Mouse (Mus musculus) limb, embryonic 15.5 days (tissue): ENCODE data around the gene Kat5. TPM values are rescaled to one million over a fixed set of nuclear protein-coding genes. Genes with fewer than 3 reads are reported as not detected.

Experiments
- ATAC-seq: fragments of 200-750 bp; cut with Nextera tagmentation; 2 replicates; pipeline ENCODE4 v1.8.0; 2017; ENCODE audit warnings: low read depth, moderate TSS enrichment; ENCODE audit not compliant: insufficient number of reproducible peaks, low FRiP score, low TSS enrichment
- H3K27ac ChIP-seq: fragments of 300-500 bp; sonication (generic); 2 replicates; pipeline ENCODE4 v1.5.1; 2015; ENCODE audit warnings: moderate library complexity, mild to moderate bottlenecking, inconsistent platforms
- H3K27me3 ChIP-seq: fragments of 300-500 bp; sonication (generic); 2 replicates; pipeline ENCODE4 v1.6.1; 2015; ENCODE audit warnings: inconsistent platforms
- H3K36me3 ChIP-seq: fragments of 300-500 bp; sonication (generic); 2 replicates; pipeline ENCODE4 v1.6.1; 2015; ENCODE audit warnings: inconsistent platforms
- H3K4me1 ChIP-seq: fragments of 300-500 bp; sonication (generic); 2 replicates; pipeline ENCODE4 v1.6.1; 2015; ENCODE audit warnings: inconsistent platforms
- H3K4me2 ChIP-seq: fragments of 300-500 bp; sonication (generic); 2 replicates; pipeline ENCODE4 v1.6.1; 2015; ENCODE audit warnings: mild to moderate bottlenecking, inconsistent platforms
- H3K4me3 ChIP-seq: fragments of 300-500 bp; sonication (generic); 2 replicates; pipeline ENCODE4 v1.5.1; 2015; ENCODE audit warnings: mild to moderate bottlenecking, inconsistent platforms
- H3K9ac ChIP-seq: fragments of 300-500 bp; sonication (generic); 2 replicates; pipeline ENCODE4 v1.6.1; 2015; ENCODE audit warnings: inconsistent platforms
- H3K9me3 ChIP-seq: fragments of 300-500 bp; sonication (generic); 2 replicates; pipeline ENCODE4 v1.6.1; 2016; ENCODE audit warnings: inconsistent platforms
- WGBS: fragments of 180-500 bp; shearing (Covaris S2); methylation state at CpG from one replicate; pipeline ENCODE4 v1.1.7; 2015; 5-methylcytosine and 5-hydroxymethylcytosine counted together
- polyA plus RNA-seq: library from polyadenylated mRNA; unstranded; fragments of >200 nt; fragmentation: Nextera tagmentation; extraction: Ambion mirVana; gene quantifications from 2 replicates; pipeline ENCODE4 v1.2.1, GENCODE M21; 2015

Gene Kat5
- polyA plus RNA-seq, 1 experiment from 2014 or later: 48.7 TPM

DNA sequence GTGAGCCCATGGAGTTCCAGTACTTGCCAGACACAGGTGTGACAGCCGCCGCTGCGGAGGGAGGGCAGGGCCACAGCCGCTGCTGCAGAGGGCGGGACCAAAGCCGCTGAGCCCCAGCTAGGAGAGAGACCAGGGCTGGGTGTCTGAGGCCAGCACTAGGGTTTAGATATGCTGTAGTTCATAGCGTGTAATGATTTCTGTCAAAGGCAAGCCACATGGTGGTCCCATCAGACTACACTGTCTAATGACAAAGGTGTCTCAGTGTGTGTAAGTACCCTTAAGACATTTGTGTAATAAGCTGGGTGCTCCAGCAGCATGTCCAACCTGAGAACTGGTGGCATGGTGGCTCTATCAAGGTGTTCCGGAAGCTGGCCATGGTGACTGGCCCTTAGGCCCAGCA lies 31.6 kb upstream of the Kat5 start:
- no peak for ATAC-seq
- peaks cover 22% of the 10 kb centered on the region for H3K4me1 ChIP-seq
- no peaks in the 10 kb centered on the region for H3K9me3 ChIP-seq
- H3K27me3 ChIP-seq: no peaks in the 10 kb centered on the region
- no peak overlapping the region for H3K4me2 ChIP-seq
- peaks cover 79% of the 10 kb centered on the region for H3K36me3 ChIP-seq
- H3K27ac ChIP-seq: no peak overlapping the region
- no peak overlapping the region for H3K4me3 ChIP-seq
- no peak overlapping the region for H3K9ac ChIP-seq
- 90% methylated on average over 8 of the region's 8 CpGs for WGBS

DNA sequence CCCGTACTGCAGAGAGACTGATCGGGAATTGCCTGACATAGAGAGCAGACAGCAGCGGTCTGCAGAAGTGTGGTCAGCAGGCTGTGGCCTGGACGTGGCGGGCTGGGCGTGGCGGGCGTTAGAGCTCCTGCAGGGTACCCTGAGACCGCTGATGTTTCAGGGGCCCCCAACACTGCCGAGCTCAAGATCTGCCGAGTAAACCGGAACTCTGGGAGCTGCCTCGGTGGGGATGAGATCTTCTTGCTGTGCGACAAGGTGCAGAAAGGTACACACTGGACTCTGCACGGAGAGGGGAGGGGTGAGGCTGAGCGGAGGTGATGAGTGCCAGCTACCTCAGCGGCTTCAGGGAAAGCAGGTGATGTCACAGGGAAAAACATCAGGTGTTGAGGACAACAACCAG lies 31.0 kb upstream of the Kat5 start:
- H3K4me3 ChIP-seq: no peak overlapping the region
- WGBS: 89% methylated on average over 17 of the region's 17 CpGs
- H3K4me2 ChIP-seq: no peak overlapping the region
- H3K9me3 ChIP-seq: no peaks in the 10 kb centered on the region
- ATAC-seq: no peak
- H3K36me3 ChIP-seq: peaks cover 74% of the 10 kb centered on the region
- H3K4me1 ChIP-seq: peaks cover 25% of the 10 kb centered on the region
- no peak overlapping the region for H3K27ac ChIP-seq
- H3K27me3 ChIP-seq: no peaks in the 10 kb centered on the region
- no peak overlapping the region for H3K9ac ChIP-seq

DNA sequence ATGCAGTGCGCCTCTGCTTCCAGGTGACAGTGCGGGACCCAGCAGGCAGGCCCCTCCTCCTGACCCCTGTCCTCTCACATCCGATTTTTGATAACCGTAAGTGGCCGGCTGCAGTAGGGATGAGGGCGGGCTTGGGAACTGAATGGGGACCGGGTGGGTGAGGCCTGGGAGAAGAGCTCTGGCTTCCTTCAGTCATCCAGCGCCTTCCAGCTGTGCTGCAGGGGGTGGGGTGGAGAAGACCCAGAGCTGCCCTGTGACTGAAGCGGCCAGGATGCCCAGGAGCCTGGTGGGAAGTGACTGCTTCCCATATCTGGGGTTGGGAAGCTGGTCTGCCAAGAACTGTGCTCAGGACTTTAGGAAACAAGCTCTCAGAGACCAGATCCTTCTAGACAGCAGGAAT lies 30.3 kb upstream of the Kat5 start:
- H3K9me3 ChIP-seq: no peaks in the 10 kb centered on the region
- H3K9ac ChIP-seq: no peak overlapping the region
- H3K4me3 ChIP-seq: no peak overlapping the region
- WGBS: 61% methylated on average over 9 of the region's 9 CpGs
- H3K36me3 ChIP-seq: peaks cover 67% of the 10 kb centered on the region
- ATAC-seq: no peak
- H3K4me2 ChIP-seq: no peak overlapping the region
- H3K27me3 ChIP-seq: no peaks in the 10 kb centered on the region
- H3K27ac ChIP-seq: no peak overlapping the region
- peaks cover 25% of the 10 kb centered on the region for H3K4me1 ChIP-seq

DNA sequence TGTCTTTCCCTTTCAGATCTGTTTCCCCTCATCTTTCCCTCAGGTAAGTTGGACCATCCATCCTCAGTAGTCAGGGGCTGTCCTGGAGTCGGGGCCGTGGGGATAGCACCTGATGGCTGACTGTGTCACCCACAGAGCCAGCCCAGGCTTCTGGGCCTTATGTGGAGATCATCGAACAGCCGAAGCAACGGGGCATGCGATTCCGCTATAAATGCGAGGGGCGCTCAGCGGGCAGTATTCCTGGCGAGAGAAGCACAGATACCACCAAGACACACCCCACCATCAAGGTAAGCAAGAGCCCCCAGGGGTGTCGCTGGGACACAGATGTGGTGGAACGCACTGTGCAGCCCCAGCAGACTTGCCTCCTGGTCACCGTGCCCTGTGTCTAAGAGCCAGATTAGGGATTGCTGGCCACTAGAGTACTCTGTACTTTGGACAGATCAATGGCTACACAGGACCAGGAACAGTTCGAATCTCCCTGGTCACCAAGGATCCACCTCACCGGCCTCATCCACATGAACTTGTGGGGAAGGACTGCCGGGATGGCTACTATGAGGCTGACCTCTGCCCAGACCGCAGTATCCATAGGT lies 28.5 kb upstream of the Kat5 start:
- Histone ChIP-seq H3K27ac (peak overlapping the region; percentile 93; the same call in 1 of the 2 replicates), H3K9ac (peak overlapping the region; percentile 77), H3K4me3 (peak overlapping the region; percentile 86), H3K4me2 (peak overlapping the region; percentile 88), H3K4me1 (peaks cover 25% of the 10 kb centered on the region), H3K36me3 (peaks cover 50% of the 10 kb centered on the region), H3K27me3 (no peaks in the 10 kb centered on the region), H3K9me3 (no peaks in the 10 kb centered on the region)
- 83% methylated on average over 18 of the region's 18 CpGs for WGBS
- no peak for ATAC-seq

DNA sequence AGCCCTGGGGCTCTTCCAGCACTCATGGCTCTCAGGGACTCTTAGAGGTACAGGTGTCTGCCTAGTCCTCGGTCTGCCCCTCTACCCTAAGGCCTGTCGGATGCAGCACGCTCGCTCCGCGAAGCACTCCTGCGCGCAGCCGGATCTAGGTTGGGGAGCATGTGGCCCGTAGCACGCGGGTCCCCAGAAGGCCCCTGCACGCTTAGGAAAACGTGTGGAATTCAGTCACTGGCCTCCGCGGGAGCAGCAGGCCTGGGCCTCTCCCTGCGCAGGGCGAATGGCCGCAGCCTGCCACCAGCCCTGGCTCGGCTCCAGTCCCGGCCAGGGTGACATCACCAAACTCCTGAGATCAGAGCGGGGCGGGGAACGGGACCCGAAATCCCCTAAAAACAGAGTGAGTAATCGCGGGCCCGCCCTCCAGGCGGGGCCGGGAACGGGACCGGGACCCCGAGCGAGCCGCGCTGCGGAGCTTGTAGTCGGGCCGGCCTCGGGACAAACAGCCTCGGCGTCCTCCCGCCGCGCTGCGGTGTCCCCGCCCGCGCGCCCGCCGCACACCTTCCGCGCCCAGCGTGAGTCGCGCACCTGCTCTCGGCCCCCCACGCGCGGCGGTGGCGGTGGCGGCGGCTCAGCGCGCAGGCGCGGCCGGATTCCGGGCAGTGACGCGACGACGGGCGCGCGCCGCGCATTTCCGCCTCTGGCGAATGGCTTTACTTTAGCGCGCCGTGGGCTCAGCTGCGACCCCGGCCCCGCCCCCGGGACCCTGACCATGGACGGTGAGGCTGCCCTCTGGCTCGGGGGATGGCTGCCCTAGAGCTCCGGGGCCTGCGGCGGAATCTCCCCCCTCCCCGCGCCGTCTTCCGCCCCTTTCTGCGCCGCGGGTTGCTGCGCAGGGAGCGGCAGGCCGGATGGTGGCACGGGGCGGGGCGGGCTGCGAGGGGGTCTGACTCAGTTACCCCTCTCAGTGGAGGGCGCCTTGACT lies 27.3 kb upstream of the Kat5 start, which contains the start of gene Rela:
TSS of gene Rela (plus strand) at position 415 of the 979 bp plus-strand sequence.
- Histone ChIP-seq H3K9ac (peak within 1 kb of the TSS; percentile 77), H3K36me3 (peaks cover 39% of the 10 kb centered on the region), H3K27me3 (no peaks in the 10 kb centered on the region), H3K4me2 (peak within 1 kb of the TSS; percentile 88), H3K4me1 (peaks cover 25% of the 10 kb centered on the region), H3K9me3 (no peaks in the 10 kb centered on the region), H3K4me3 (peak within 1 kb of the TSS; percentile 86), H3K27ac (peak within 1 kb of the TSS; percentile 93)
- under 1% methylated on average over 107 of the region's 109 CpGs for WGBS
- peak; percentile 83 for ATAC-seq

DNA sequence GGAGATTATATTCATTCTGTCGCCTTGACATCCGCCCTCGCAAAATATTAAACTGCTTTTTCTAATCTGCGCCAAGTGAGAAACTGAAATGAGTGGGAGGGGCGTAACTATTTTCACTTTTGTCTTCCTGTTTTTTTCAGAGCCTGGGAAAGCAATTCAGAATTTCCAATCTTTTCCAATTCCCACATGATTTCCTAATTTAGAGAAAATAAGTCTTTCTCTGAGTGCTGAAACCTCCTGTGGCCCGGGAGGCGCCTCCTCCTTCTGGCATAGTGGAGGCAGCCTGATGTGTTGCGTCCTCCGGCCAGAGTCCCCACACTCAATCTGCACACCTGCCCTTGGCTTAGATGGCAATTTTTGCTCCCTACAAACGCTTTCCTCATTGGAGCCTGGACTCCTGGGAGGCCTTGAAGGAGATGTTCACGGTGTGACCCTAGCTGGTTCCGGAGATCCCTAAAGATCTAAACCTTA lies 26.6 kb upstream of the Kat5 start:
- peak overlapping the region; percentile 88 for H3K4me2 ChIP-seq
- peak overlapping the region; percentile 93 for H3K27ac ChIP-seq
- WGBS: 38% methylated on average over 12 of the region's 12 CpGs
- H3K36me3 ChIP-seq: peaks cover 32% of the 10 kb centered on the region
- peak overlapping the region; percentile 77 for H3K9ac ChIP-seq
- ATAC-seq: no peak
- H3K9me3 ChIP-seq: no peaks in the 10 kb centered on the region
- H3K27me3 ChIP-seq: no peaks in the 10 kb centered on the region
- peak overlapping the region; percentile 86 for H3K4me3 ChIP-seq
- peaks cover 25% of the 10 kb centered on the region for H3K4me1 ChIP-seq

DNA sequence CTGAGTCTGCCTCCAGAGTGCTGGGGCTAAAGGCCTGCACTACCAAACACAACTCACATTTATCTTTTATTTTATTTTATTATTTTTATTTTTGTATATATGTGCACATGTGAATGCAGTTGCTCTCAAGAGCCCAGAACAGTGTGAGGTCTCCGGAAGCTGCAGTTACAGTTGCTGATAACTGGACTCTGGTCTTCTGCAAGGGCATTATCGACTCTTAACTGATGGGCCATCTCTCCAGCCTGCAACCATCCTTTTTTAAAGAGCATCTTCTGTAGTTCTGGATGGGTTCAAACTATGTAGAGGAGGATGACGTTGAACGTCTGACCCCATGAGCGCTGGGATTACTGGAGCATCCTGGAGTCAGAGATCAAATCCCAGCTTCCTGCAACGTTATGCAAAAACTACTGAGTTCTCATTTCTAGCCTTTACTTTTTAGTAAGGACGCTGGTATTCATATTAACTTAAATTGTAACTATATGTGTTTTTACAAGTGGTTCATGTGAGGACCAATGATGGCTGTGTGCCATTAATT lies 26.1 kb upstream of the Kat5 start:
- H3K4me2 ChIP-seq: peak overlapping the region; percentile 88; the same call in 1 of the 2 replicates
- H3K9ac ChIP-seq: no peak overlapping the region
- H3K9me3 ChIP-seq: no peaks in the 10 kb centered on the region
- peaks cover 25% of the 10 kb centered on the region for H3K4me1 ChIP-seq
- H3K27me3 ChIP-seq: no peaks in the 10 kb centered on the region
- H3K27ac ChIP-seq: 0 out of 2 replicates have a peak overlapping the region, but pooled peaks have one; percentile 93
- H3K36me3 ChIP-seq: peaks cover 27% of the 10 kb centered on the region
- no peak overlapping the region for H3K4me3 ChIP-seq
- WGBS: 70% methylated on average over 7 of the region's 7 CpGs
- ATAC-seq: no peak

DNA sequence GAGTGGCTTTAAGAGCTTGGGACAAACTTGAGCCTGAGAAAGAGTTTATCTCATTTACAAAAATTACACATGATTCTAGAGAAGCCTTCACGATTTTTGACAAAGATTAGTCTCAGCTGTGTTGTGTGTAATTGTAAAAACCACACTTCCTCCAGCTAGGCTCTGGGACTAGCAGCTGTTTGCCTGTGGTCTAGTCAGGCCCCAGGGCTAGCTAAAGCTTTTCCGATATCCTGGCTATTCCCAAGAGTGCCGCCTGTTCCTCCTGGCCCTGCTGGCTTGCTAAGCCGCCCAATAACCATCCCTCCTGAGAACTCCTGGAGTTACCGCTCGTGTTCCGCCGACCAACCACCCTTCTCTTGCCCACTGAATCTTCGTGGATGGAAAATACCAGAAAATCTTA lies 22.1 kb upstream of the Kat5 start:
- Histone ChIP-seq H3K9me3 (no peaks in the 10 kb centered on the region), H3K9ac (no peak overlapping the region), H3K4me3 (no peak overlapping the region), H3K27ac (no peak overlapping the region), H3K27me3 (no peaks in the 10 kb centered on the region), H3K36me3 (no peaks in the 10 kb centered on the region), H3K4me1 (peaks cover 7% of the 10 kb centered on the region), H3K4me2 (no peak overlapping the region)
- WGBS: 66% methylated on average over 9 of the region's 9 CpGs
- no peak for ATAC-seq

DNA sequence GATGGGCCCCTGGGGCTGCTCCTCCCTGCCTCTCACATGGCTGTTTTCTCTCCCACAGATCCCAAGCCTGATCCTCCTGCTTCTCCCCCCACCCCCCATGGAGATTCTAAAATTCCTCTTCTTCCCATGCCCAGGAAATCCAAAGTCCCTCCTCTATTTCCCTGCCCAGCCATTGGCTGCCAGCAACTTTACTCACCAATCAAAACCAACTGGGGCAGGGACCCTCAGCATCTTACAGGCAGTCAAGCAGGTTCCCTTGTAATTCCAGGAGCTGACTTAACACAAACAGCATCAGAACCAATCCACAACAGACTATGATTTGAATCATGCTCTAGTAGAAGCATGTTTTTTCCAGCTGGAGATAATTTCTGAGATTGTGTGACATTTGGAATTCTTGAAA lies 19.9 kb upstream of the Kat5 start:
- ATAC-seq: no peak
- no peak overlapping the region for H3K4me3 ChIP-seq

DNA sequence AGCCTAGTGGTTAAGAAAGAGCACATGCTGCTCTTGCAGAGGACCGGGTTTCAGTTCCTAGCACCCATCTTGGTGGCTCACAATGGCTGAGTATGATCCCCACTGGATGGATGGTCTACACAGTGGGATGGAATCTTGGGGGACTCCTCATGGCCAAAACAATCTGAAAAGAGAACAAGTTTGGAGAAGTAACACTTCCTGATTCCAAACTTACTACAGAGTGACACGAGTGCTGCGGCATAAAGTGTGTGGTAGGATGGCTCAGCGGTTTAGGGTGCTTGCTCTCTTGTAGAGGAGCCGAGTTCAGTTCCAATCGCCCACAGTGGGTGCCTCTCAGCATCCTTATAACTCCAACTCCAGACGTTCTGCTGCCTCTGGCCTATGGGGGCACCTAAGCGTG lies 15.3 kb upstream of the Kat5 start:
- Histone ChIP-seq H3K9ac (no peak overlapping the region), H3K4me3 (no peak overlapping the region), H3K27ac (no peak overlapping the region), H3K9me3 (no peaks in the 10 kb centered on the region), H3K27me3 (no peaks in the 10 kb centered on the region), H3K4me1 (no peaks in the 10 kb centered on the region), H3K36me3 (no peaks in the 10 kb centered on the region), H3K4me2 (no peak overlapping the region)
- no peak for ATAC-seq
- WGBS: 82% methylated on average over 8 of the region's 8 CpGs

More for the DNA sequence above, 19.9 kb upstream of the Kat5 start:
- no peak overlapping the region for H3K4me2 ChIP-seq
- no peaks in the 10 kb centered on the region for H3K36me3 ChIP-seq
- H3K27ac ChIP-seq: no peak overlapping the region
- no peaks in the 10 kb centered on the region for H3K4me1 ChIP-seq
- no peak overlapping the region for H3K9ac ChIP-seq
- H3K27me3 ChIP-seq: no peaks in the 10 kb centered on the region
- H3K9me3 ChIP-seq: no peaks in the 10 kb centered on the region

DNA sequence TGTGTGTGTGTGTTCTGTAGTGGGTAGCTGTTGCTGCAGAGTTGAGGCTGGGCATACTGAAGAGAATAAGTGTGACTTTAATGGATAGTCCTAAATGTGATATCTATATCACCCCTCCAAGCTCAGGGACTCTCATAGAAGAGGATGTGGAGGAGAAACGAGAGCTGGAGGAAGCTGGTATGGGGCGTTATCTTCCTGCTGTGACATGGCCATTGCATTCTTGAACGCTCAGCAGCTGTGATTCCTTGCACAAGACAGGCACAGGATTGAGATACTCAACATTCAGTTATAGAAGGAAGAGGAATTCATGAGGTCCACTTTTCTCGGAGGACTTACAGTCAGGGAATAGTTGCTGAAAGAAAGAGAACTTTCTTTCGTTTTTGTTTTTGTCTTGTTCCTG lies 11.8 kb upstream of the Kat5 start:
- Histone ChIP-seq H3K4me2 (no peak overlapping the region), H3K9me3 (no peaks in the 10 kb centered on the region), H3K4me3 (no peak overlapping the region), H3K27ac (no peak overlapping the region), H3K36me3 (no peaks in the 10 kb centered on the region), H3K9ac (no peak overlapping the region), H3K4me1 (no peaks in the 10 kb centered on the region), H3K27me3 (no peaks in the 10 kb centered on the region)
- no peak for ATAC-seq
- 81% methylated on average over 5 of the region's 5 CpGs for WGBS

DNA sequence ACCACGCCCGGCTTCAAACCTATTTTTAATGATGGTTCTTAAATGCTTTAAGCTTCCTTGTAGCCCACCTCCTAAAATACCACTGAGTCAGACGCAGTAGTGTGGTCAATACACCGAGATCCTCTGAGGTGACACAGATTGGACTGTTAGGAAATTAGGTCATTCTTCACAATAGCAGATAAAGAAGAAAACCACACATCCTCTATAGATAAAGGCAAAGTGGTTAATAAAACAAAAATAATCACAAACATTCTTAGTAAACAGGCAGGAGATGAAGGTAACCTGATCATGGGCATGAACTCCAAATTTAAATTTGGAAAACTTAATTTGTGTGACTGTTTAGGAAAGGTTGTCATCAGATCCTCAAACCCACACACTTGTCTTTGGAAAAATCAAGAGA lies 10.0 kb upstream of the Kat5 start:
- Histone ChIP-seq H3K4me2 (no peak overlapping the region), H3K4me3 (no peak overlapping the region), H3K36me3 (no peaks in the 10 kb centered on the region), H3K27me3 (no peaks in the 10 kb centered on the region), H3K9ac (no peak overlapping the region), H3K9me3 (no peaks in the 10 kb centered on the region), H3K27ac (no peak overlapping the region), H3K4me1 (no peaks in the 10 kb centered on the region)
- 77% methylated on average over 4 of the region's 4 CpGs for WGBS
- no peak for ATAC-seq
